In genomic region chr5:44589318-44589717, GRCm38 (mm10) we compare ENCODE assay signal across 19 mouse cellular contexts.
"Had no signal": no experiment of that assay in that cellular context is flagged by ENCODE, and none has a peak within 500 bp of the region (broad histone marks: within the 10 kb centered on the region; RNA-seq: fewer than 3 reads in every experiment).

No protein-coding gene starts in this region.

- H3K9me3 ChIP-seq: hindbrain, embryonic 15.5 days; limb, embryonic 12.5 days; limb, embryonic 15.5 days; liver, embryonic 13.5 days; lung, embryonic 15.5 days; midbrain, embryonic 12.5 days; midbrain, embryonic 15.5 days; neural tube, embryonic 12.5 days; neural tube, embryonic 15.5 days had no signal

- H3K4me1 ChIP-seq: liver, embryonic 13.5 days; midbrain, embryonic 12.5 days; neural tube, embryonic 12.5 days had no signal

- H3K27me3 ChIP-seq: hindbrain, embryonic 15.5 days; limb, embryonic 12.5 days; limb, embryonic 15.5 days; liver, embryonic 13.5 days; lung, embryonic 15.5 days; midbrain, embryonic 12.5 days; midbrain, embryonic 15.5 days; neural tube, embryonic 12.5 days; neural tube, embryonic 15.5 days had no signal

- H3K36me3 ChIP-seq: hindbrain, embryonic 15.5 days; limb, embryonic 12.5 days; limb, embryonic 15.5 days; liver, embryonic 13.5 days; lung, embryonic 15.5 days; midbrain, embryonic 12.5 days; midbrain, embryonic 15.5 days; neural tube, embryonic 12.5 days; neural tube, embryonic 15.5 days had no signal

- DNase-seq: left cerebral cortex, postnatal 4 days; liver, embryonic 13.5 days; lung, postnatal 14 days; right cerebral cortex, adult 18-20 months; right cerebral cortex, postnatal 14 days; right cerebral cortex, postnatal 4 days; thymus, adult 2 months; thymus, postnatal 14 days had no signal

- H3K27ac ChIP-seq: hindbrain, embryonic 15.5 days; limb, embryonic 12.5 days; limb, embryonic 15.5 days; liver, embryonic 13.5 days; lung, embryonic 15.5 days; macrophage; midbrain, embryonic 12.5 days; neural tube, embryonic 12.5 days; neural tube, embryonic 15.5 days; stomach, postnatal 0 days had no signal

- H3K4me3 ChIP-seq: hindbrain, embryonic 15.5 days; limb, embryonic 12.5 days; limb, embryonic 15.5 days; liver, embryonic 13.5 days; lung, embryonic 15.5 days; midbrain, embryonic 12.5 days; midbrain, embryonic 15.5 days; neural tube, embryonic 12.5 days; neural tube, embryonic 15.5 days had no signal

- H3K4me2 ChIP-seq: hindbrain, embryonic 15.5 days; limb, embryonic 12.5 days; limb, embryonic 15.5 days; liver, embryonic 13.5 days; lung, embryonic 15.5 days; midbrain, embryonic 12.5 days; midbrain, embryonic 15.5 days; neural tube, embryonic 12.5 days; neural tube, embryonic 15.5 days had no signal

- ATAC-seq: intestine, postnatal 0 days; midbrain, embryonic 15.5 days had no signal

- H3K9ac ChIP-seq: hindbrain, embryonic 15.5 days; limb, embryonic 12.5 days; limb, embryonic 15.5 days; liver, embryonic 13.5 days; lung, embryonic 15.5 days; midbrain, embryonic 12.5 days; midbrain, embryonic 15.5 days; neural tube, embryonic 12.5 days; neural tube, embryonic 15.5 days had no signal
